ENCODE assay signal across 19 mouse cellular contexts in the genomic region with DNA sequence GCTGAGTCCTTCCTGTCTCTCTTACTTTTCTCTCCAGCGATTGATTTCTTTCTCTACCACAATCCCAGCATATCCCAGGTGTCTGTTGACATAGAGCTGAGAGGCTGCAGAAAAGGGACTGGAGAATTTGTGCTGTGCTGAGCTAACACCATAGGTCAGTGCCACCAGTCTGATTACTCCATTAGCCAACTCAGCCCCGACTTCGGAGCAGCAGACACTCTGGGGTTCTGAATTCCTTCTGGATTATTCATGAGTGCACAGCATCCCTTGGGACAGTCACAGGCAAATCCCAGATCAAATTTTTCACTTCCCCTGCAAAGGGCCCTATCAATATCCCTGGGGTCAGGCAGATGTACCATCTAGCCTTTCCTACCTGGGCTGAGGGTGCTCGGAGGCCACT.
A peak's percentile ranks its signal among the peaks of the same experiment; 100 is the strongest.
DNase-seq lines count a peak whose midpoint lies in the region; TF ChIP-seq lines count a peak whose summit lies in the region.
"Had no signal": no experiment of that assay in that cellular context is flagged by ENCODE, and none has a peak within 500 bp of the region (broad histone marks: within the 10 kb centered on the region; RNA-seq: fewer than 3 reads in every experiment).

No protein-coding gene starts in this region.

- no peak overlapping the region for H3K27ac ChIP-seq in gastrocnemius, adult 2 months
- H3K27ac ChIP-seq: embryonic facial prominence, embryonic 10.5 days; embryonic facial prominence, embryonic 12.5 days; forebrain, embryonic 13.5 days; forebrain, embryonic 15.5 days had no signal

- TF ChIP-seq CTCF in gastrocnemius, adult 2 months (IDR thresholded peaks at IDR 0.05) = no peak

- DNase-seq in 3134 (ENCODE audit: extremely low read depth, insufficient read length, low spot score) = peak; percentile 29
- peak; percentile 69 for DNase-seq in 3T3-L1 (ENCODE audit: low read depth, low spot score)
- peak; percentile 41 for DNase-seq in NIH3T3 (ENCODE audit: low read depth)
- DNase-seq in gastrocnemius, adult 2 months = no peak
- DNase-seq in ovary, postnatal 10 days (ENCODE audit: low spot score) = no peak
- no peak for DNase-seq in ovary, adult 18-20 months (ENCODE audit: low spot score)
- DNase-seq: adrenal gland, adult 2 months; adrenal gland, postnatal 10 days; adrenal gland, postnatal 25 days; cerebellum, adult 11 months; cerebellum, adult 18-20 months; cerebellum, adult 8-10 months; cerebellum, adult 9-11 months; cerebellum, postnatal 25 days; forebrain, postnatal 0 days had no signal

- intact Hi-C loops in gastrocnemius, adult 2 months (cut with DNase I) = no loop called here

- no peak overlapping the region for H3K4me3 ChIP-seq in gastrocnemius, adult 2 months
- H3K4me3 ChIP-seq: embryonic facial prominence, embryonic 10.5 days; embryonic facial prominence, embryonic 12.5 days; forebrain, embryonic 13.5 days; forebrain, embryonic 15.5 days had no signal

Comparison
In these comparisons a context has a peak if more than half of its experiments do, and no peak if none do; other contexts are left out.
1. DNase-seq: peak in 3134 (single experiment), 3T3-L1 (single experiment) and NIH3T3 (single experiment); none in gastrocnemius, adult 2 months (single experiment), ovary, postnatal 10 days (single experiment) and ovary, adult 18-20 months (single experiment).